Mouse (Mus musculus): ENCODE measurements at regions not wholly inside any gene's neighbourhood (a gene's known extent, or its start where the extent isn't known, plus 50 kb on each side); places are given as distances from the start of the nearest gene placed in this dataset.

DNA sequence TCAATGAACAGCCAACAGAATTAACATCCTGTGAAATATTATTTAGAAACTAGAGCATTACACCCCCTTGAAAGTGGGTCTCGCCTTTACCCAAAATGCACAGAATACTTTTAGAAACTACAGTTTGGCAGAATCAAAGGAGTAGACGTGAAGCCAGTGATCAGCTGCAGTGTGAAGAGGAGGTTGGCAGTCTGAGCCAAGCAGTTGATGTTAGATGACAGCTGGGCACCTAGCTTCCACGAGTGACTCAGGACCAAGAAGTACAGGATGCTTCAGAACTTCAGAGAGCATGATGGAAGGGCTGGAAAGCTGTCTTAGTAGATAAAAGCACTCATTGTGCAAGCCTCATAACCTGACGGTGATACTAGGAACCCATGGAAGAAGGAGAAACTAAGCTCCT, 65.6 kb upstream of the 9630041A04Rik start:
- TF ChIP-seq EP300 (optimal IDR thresholded peaks at IDR 0.05) (no peak), CTCF (IDR thresholded peaks at IDR 0.05; ENCODE audit: low read depth) (no peak)
